31 mouse cellular contexts compared by ENCODE assay signal in genomic region chr15:9530076-9530475, GRCm38 (mm10). TPM values are rescaled to one million over a fixed set of nuclear protein-coding genes. Genes with fewer than 3 reads are reported as not detected.
A peak's percentile ranks its signal among the peaks of the same experiment; 100 is the strongest.
DNase-seq lines count a peak whose midpoint lies in the region; ATAC-seq and TF ChIP-seq lines count a peak whose summit lies in the region.
"Had no signal": no experiment of that assay in that cellular context is flagged by ENCODE, and none has a peak within 500 bp of the region (broad histone marks: within the 10 kb centered on the region; RNA-seq: fewer than 3 reads in every experiment).

Il7r (minus strand) TSS chr15:9530176.

- 85% methylated on average over 4 of the region's 4 CpGs for WGBS in macrophage (ENCODE audit: missing documents)
- whole genome bisulfite sequencing in lung, postnatal 0 days = 66% methylated on average over 4 of the region's 4 CpGs

- H3K9ac ChIP-seq in lung, postnatal 0 days (replicated peaks; ENCODE audit: low read depth) = no peak within 1 kb of the TSS
- H3K9ac ChIP-seq: embryonic facial prominence, embryonic 15.5 days; forebrain, embryonic 13.5 days; heart, embryonic 12.5 days; hindbrain, embryonic 14.5 days; liver, embryonic 15.5 days; lung, embryonic 15.5 days; neural tube, embryonic 13.5 days had no signal

- TF ChIP-seq EP300 in lung, postnatal 0 days (IDR thresholded peaks at IDR 0.05) = no peak

- no peak for DNase-seq in thymus, postnatal 0 days (ENCODE audit: low spot score)
- DNase-seq in thymus, postnatal 14 days = no peak
- no peak for DNase-seq in lung, postnatal 0 days (ENCODE audit: low spot score)
- no peak for DNase-seq in gastrocnemius, adult 18-20 months (ENCODE audit: low spot score)
- DNase-seq in left cerebral cortex, postnatal 10 days (ENCODE audit: extremely low spot score in 1 of 2, low spot score in 2 of 2) = no peak
- DNase-seq: adrenal gland, postnatal 25 days; cerebellum, adult 2 months; cerebellum, postnatal 14 days; gastrocnemius, postnatal 25 days; heart, adult 2 months; kidney, adult 11 months; kidney, postnatal 14 days; layer of hippocampus, adult 9-11 months; liver; lung, postnatal 36 days; right cerebral cortex, postnatal 4 days had no signal

- no peak for ATAC-seq in lung, postnatal 0 days
- ATAC-seq: forebrain, embryonic 13.5 days had no signal

- TF ChIP-seq POLR2A in bone marrow macrophage, adult 2 months (IDR thresholded peaks at IDR 0.05; ENCODE audit: borderline replicate concordance, low read depth, low read length) = no peak

- peak within 1 kb of the TSS; percentile 24 for H3K4me3 ChIP-seq in bone marrow macrophage, adult 2 months (ENCODE audit: insufficient read depth, low read length)
- peak within 1 kb of the TSS; percentile 43 for H3K4me3 ChIP-seq in macrophage (ENCODE audit: inconsistent target)
- H3K4me3 ChIP-seq in lung, postnatal 0 days (ENCODE audit: low read depth, low read length) = no peak within 1 kb of the TSS
- H3K4me3 ChIP-seq: embryonic facial prominence, embryonic 10.5 days; embryonic facial prominence, embryonic 15.5 days; forebrain, embryonic 13.5 days; heart, adult 2 months; heart, embryonic 12.5 days; liver, embryonic 15.5 days; lung, embryonic 15.5 days; midbrain, embryonic 10.5 days; myocyte; neural tube, embryonic 13.5 days had no signal

- intact Hi-C loops in left cerebral cortex, postnatal 10 days (cut with DNase I) = no loop called here

- no peaks in the 10 kb centered on the region for H3K36me3 ChIP-seq in macrophage (ENCODE audit: inconsistent target)
- no peaks in the 10 kb centered on the region for H3K36me3 ChIP-seq in lung, postnatal 0 days (ENCODE audit: insufficient read depth, low read length)
- H3K36me3 ChIP-seq: embryonic facial prominence, embryonic 10.5 days; embryonic facial prominence, embryonic 15.5 days; G1E; heart, embryonic 12.5 days; liver, embryonic 15.5 days; lung, embryonic 15.5 days; midbrain, embryonic 10.5 days; neural tube, embryonic 13.5 days had no signal

- TF ChIP-seq CTCF in bone marrow macrophage, adult 2 months (IDR thresholded peaks at IDR 0.05; ENCODE audit: low read depth, low read length) = no peak
- no peak for TF ChIP-seq CTCF in lung, postnatal 0 days (IDR thresholded peaks at IDR 0.05)

- H3K79me2 ChIP-seq in macrophage (ENCODE audit: inconsistent target) = peaks cover 35% of the 10 kb centered on the region

- no peaks in the 10 kb centered on the region for H3K9me3 ChIP-seq in lung, postnatal 0 days (ENCODE audit: low read length)
- H3K9me3 ChIP-seq: embryonic facial prominence, embryonic 10.5 days; embryonic facial prominence, embryonic 15.5 days; forebrain, embryonic 13.5 days; G1E; heart, embryonic 12.5 days; liver, embryonic 15.5 days; lung, embryonic 15.5 days; midbrain, embryonic 10.5 days; neural tube, embryonic 13.5 days had no signal

- no peak within 1 kb of the TSS for H3K4me2 ChIP-seq in lung, postnatal 0 days (replicated peaks; ENCODE audit: low read depth, low read length)
- H3K4me2 ChIP-seq: embryonic facial prominence, embryonic 15.5 days; forebrain, embryonic 13.5 days; heart, embryonic 12.5 days; hindbrain, embryonic 14.5 days; liver, embryonic 15.5 days; lung, embryonic 15.5 days; neural tube, embryonic 13.5 days had no signal

- peak within 1 kb of the TSS; percentile 37 for H3K27ac ChIP-seq in bone marrow macrophage, adult 2 months (ENCODE audit: insufficient read depth, low read depth, low read length)
- H3K27ac ChIP-seq in macrophage = peak within 1 kb of the TSS; percentile 90
- no peak within 1 kb of the TSS for H3K27ac ChIP-seq in lung, postnatal 0 days (ENCODE audit: low read length)
- H3K27ac ChIP-seq: embryonic facial prominence, embryonic 10.5 days; embryonic facial prominence, embryonic 15.5 days; forebrain, embryonic 13.5 days; heart, adult 2 months; hindbrain, embryonic 14.5 days; liver, embryonic 15.5 days; lung, embryonic 15.5 days; midbrain, embryonic 10.5 days had no signal

- H3K27me3 ChIP-seq in lung, postnatal 0 days (replicated peaks; ENCODE audit: insufficient read depth, low read length) = no peaks in the 10 kb centered on the region
- H3K27me3 ChIP-seq: embryonic facial prominence, embryonic 15.5 days; forebrain, embryonic 13.5 days; heart, embryonic 12.5 days; liver, embryonic 15.5 days; lung, embryonic 15.5 days; neural tube, embryonic 13.5 days had no signal

- peaks cover 15% of the 10 kb centered on the region for H3K4me1 ChIP-seq in bone marrow macrophage, adult 2 months (ENCODE audit: control insufficient read depth, insufficient read depth, low read length)
- no peaks in the 10 kb centered on the region for H3K4me1 ChIP-seq in lung, postnatal 0 days (ENCODE audit: insufficient read depth, low read depth, low read length)
- H3K4me1 ChIP-seq: embryonic facial prominence, embryonic 10.5 days; embryonic facial prominence, embryonic 15.5 days; forebrain, embryonic 13.5 days; heart, embryonic 12.5 days; liver, embryonic 15.5 days; lung, embryonic 15.5 days; midbrain, embryonic 10.5 days; neural tube, embryonic 13.5 days had no signal

RNA-seq across cellular contexts. Expression of gene Il7r, which starts in this region (rescaled TPM):
- 22.0 and 26.4 TPM in 2 replicates for polyA plus RNA-seq in thymus, postnatal 0 days (2015; fragmentation: Nextera tagmentation; extraction: Ambion mirVana)
- 49.3 and 54.2 TPM in 2 replicates for polyA plus RNA-seq in bone marrow macrophage, adult 2 months (2012; ENCODE audit: insufficient read depth, insufficient read length, missing spikeins)
- 100 to 1,000 TPM in 10 of 26 experiments, 10 to 100 TPM in 15, 1 to 10 TPM in 1; 8.1 to 227 (median 45.6) TPM for total RNA-seq in macrophage (2018; cell fraction: chromatin; rRNA removed)
- total RNA-seq in macrophage (2018; cell fraction: cytosol; rRNA removed) = 100 to 1,000 TPM in 9 of 26 experiments, 10 to 100 TPM in 14, 1 to 10 TPM in 3; 8.7 to 154 (median 56.6) TPM
- total RNA-seq in macrophage (2018; cell fraction: nucleus; rRNA removed) = 100 to 1,000 TPM in 11 of 26 experiments, 10 to 100 TPM in 15; 17.0 to 211 (median 48.1) TPM
- 63.7 to 256 TPM (median 96.3 TPM) in 3 replicates for polyA plus RNA-seq in macrophage (2018)
- polyA plus RNA-seq in lung, postnatal 0 days (2015; fragmentation: Nextera tagmentation; extraction: Ambion mirVana) = 0.74 and 0.76 TPM in 2 replicates
- under 1 TPM; 0.55 TPM for total RNA-seq in gastrocnemius, adult 18-20 months (2021)
- total RNA-seq in left cerebral cortex, postnatal 10 days (2021) = under 1 TPM; 0.26 to 0.28 TPM
- polyA plus RNA-seq: embryonic facial prominence, embryonic 10.5 days; forebrain, embryonic 13.5 days; G1E; hindbrain, embryonic 14.5 days; kidney, embryonic 14.5 days; midbrain, postnatal 0 days; myocyte had no signal

Comparison
In these comparisons a context has a peak if more than half of its experiments do, and no peak if none do; other contexts are left out.
1. RNA of gene Il7r (polyA plus RNA-seq): 63.7 to 256 TPM in macrophage, 49.3 to 54.2 TPM in bone marrow macrophage, adult 2 months and 22.0 to 26.4 TPM in thymus, postnatal 0 days; 0.74 to 0.76 TPM in lung, postnatal 0 days; every median in the first group is over 10 times any median in the second.